Mouse (Mus musculus): ENCODE data around the gene Slc22a1.

GRCm38 (mm10) chr17:12714080-12714561, 38.5 kb upstream of the Slc22a1 start:
- TF ChIP-seq CTCF (IDR thresholded peaks at IDR 0.05; ENCODE audit: low read depth, low read length) (no peak), GATA1 (IDR thresholded peaks at IDR 0.05; ENCODE audit: borderline replicate concordance, low read length) (no peak)
